Comparison of ENCODE assay signal across 10 mouse cellular contexts in genomic region chr4:55013563-55014248, GRCm38 (mm10).
DNase-seq lines count a peak whose midpoint lies in the region; ATAC-seq lines count a peak whose summit lies in the region.
"Had no signal": no experiment of that assay in that cellular context is flagged by ENCODE, and none has a peak within 500 bp of the region (broad histone marks: within the 10 kb centered on the region; RNA-seq: fewer than 3 reads in every experiment).

No protein-coding gene starts in this region.

- no peak overlapping the region for H3K9ac ChIP-seq in kidney, embryonic 14.5 days (ENCODE audit: low read depth, low read length)
- no peak overlapping the region for H3K9ac ChIP-seq in heart, embryonic 16.5 days (ENCODE audit: low read length)
- H3K9ac ChIP-seq: limb, embryonic 13.5 days had no signal

- no peaks in the 10 kb centered on the region for H3K9me3 ChIP-seq in kidney, embryonic 14.5 days (ENCODE audit: control insufficient read depth, low read length)
- H3K9me3 ChIP-seq in heart, embryonic 16.5 days (replicated peaks; ENCODE audit: control insufficient read depth, low read length), result no peaks in the 10 kb centered on the region
- H3K9me3 ChIP-seq: limb, embryonic 13.5 days had no signal

- H3K4me3 ChIP-seq in kidney, embryonic 14.5 days (ENCODE audit: low read length), result no peak overlapping the region
- no peak overlapping the region for H3K4me3 ChIP-seq in heart, embryonic 16.5 days (ENCODE audit: low read length)
- H3K4me3 ChIP-seq: limb, embryonic 13.5 days; myocyte had no signal

- WGBS in kidney, embryonic 14.5 days, result 78% methylated on average over 16 of the region's 16 CpGs
- WGBS in heart, embryonic 16.5 days, result 52% methylated on average over 16 of the region's 16 CpGs

- no peaks in the 10 kb centered on the region for H3K4me1 ChIP-seq in kidney, embryonic 14.5 days (ENCODE audit: control insufficient read depth, insufficient read depth, low read length)
- H3K4me1 ChIP-seq in heart, embryonic 16.5 days (ENCODE audit: control insufficient read depth, insufficient read depth, low read length), result peaks cover 9% of the 10 kb centered on the region
- H3K4me1 ChIP-seq: limb, embryonic 13.5 days had no signal

- no peak overlapping the region for H3K27ac ChIP-seq in kidney, embryonic 14.5 days (ENCODE audit: low read depth, low read length)
- H3K27ac ChIP-seq in heart, embryonic 16.5 days (ENCODE audit: low read length), result peak overlapping the region; percentile 16; the same call in 1 of the 2 replicates
- H3K27ac ChIP-seq: limb, embryonic 13.5 days had no signal

- peak; percentile 13 for DNase-seq in kidney, adult 11 months
- peak; percentile 52 to 56 for DNase-seq in layer of hippocampus, postnatal 36 days
- DNase-seq in right cerebral cortex, postnatal 25 days, result peak; percentile 55
- DNase-seq in embryo, embryonic 11 days, result no peak
- no peak for DNase-seq in adrenal gland, postnatal 10 days
- DNase-seq: cerebellum, adult 9-10 months had no signal

- peaks cover 88% of the 10 kb centered on the region for H3K36me3 ChIP-seq in kidney, embryonic 14.5 days (ENCODE audit: control insufficient read depth, insufficient read depth, low read length)
- peaks cover 45% of the 10 kb centered on the region for H3K36me3 ChIP-seq in heart, embryonic 16.5 days (ENCODE audit: control insufficient read depth, insufficient read depth)

- no peak overlapping the region for H3K4me2 ChIP-seq in kidney, embryonic 14.5 days (replicated peaks; ENCODE audit: low read depth, low read length)
- H3K4me2 ChIP-seq in heart, embryonic 16.5 days (ENCODE audit: low read depth, low read length), result peak overlapping the region; percentile 9; the same call in 1 of the 2 replicates
- H3K4me2 ChIP-seq: limb, embryonic 13.5 days had no signal

- H3K27me3 ChIP-seq in kidney, embryonic 14.5 days (ENCODE audit: control insufficient read depth, insufficient read depth, low read length), result no peaks in the 10 kb centered on the region
- no peaks in the 10 kb centered on the region for H3K27me3 ChIP-seq in heart, embryonic 16.5 days (ENCODE audit: control insufficient read depth, insufficient read depth, low read length)
- H3K27me3 ChIP-seq: limb, embryonic 13.5 days had no signal

- ATAC-seq in kidney, embryonic 14.5 days (ENCODE audit: low FRiP score, low TSS enrichment), result no peak
- ATAC-seq in heart, embryonic 16.5 days (replicated peaks; ENCODE audit: extremely low read depth, insufficient read depth, low FRiP score), result peak; percentile 63; the same call in 1 of the 2 replicates

Comparison
In these comparisons a context has a peak if more than half of its experiments do, and no peak if none do; other contexts are left out.
1. DNase-seq: peak in kidney, adult 11 months (single experiment), layer of hippocampus, postnatal 36 days (2 of 2) and right cerebral cortex, postnatal 25 days (single experiment); none in embryo, embryonic 11 days (single experiment) and adrenal gland, postnatal 10 days (single experiment).